Mouse (Mus musculus) frontal cortex, adult 2 months (tissue): ENCODE data around the gene Gm20869. TPM values are rescaled to one million over a fixed set of nuclear protein-coding genes. Genes with fewer than 3 reads are reported as not detected.
"Not testable (repeated sequence)": the region's sequence is repeated elsewhere in the genome, so short reads cannot be mapped to it uniquely, and the experiment has no call there.

Experiments used
- DNase-seq, 2 experiments: peaks; one replicate each; pipeline ENCODE4 v3.0.0; 2022; ENCODE audit warnings: low spot score in 1 of 2; ENCODE audit errors: extremely low spot score in 1 of 2
- polyA plus RNA-seq: library from polyadenylated mRNA; depleted of rRNA; stranded (reverse); fragments of >200 nt; gene quantifications from 2 replicates; pipeline ENCODE4 v1.2.3, GENCODE M21; 2012; rRNA removed

The Gm20869 gene
- not detected in 2 replicates for polyA plus RNA-seq

- not testable (repeated sequence) for DNase-seq
Observed at GRCm38 (mm10) chrY:71469149-71469548, at the start of gene Gm20869. Gm20869 (plus strand) TSS chrY:71469449.

Other genes starting within 250 kb of the Gm20869 start
- gene Gm20870, start 222.6 kb downstream of the Gm20869 start, polyA plus RNA-seq, result not detected in 2 replicates